Mouse (Mus musculus) limb, embryonic 12.5 days (tissue): Measurements from ENCODE around the gene Trpm5. TPM values are rescaled to one million over a fixed set of nuclear protein-coding genes. Genes with fewer than 3 reads are reported as not detected.

ENCODE experiments used
- ATAC-seq: fragments of 200-750 bp; cut with Nextera tagmentation; 2 replicates; pipeline ENCODE4 v1.8.0; 2017; ENCODE audit warnings: low read depth, moderate TSS enrichment; ENCODE audit not compliant: insufficient number of reproducible peaks, insufficient read depth, low FRiP score, low TSS enrichment
- H3K27ac ChIP-seq: fragments of 300-500 bp; sonication (generic); 2 replicates; pipeline ENCODE4 v1.5.1; 2016; ENCODE audit warnings: mild to moderate bottlenecking, moderate library complexity
- H3K27me3 ChIP-seq: fragments of 300-500 bp; sonication (generic); 2 replicates; pipeline ENCODE4 v1.6.1; 2016; ENCODE audit warnings: mild to moderate bottlenecking, moderate library complexity
- H3K36me3 ChIP-seq: fragments of 300-500 bp; sonication (generic); 2 replicates; pipeline ENCODE4 v1.6.1; 2016; ENCODE audit warnings: mild to moderate bottlenecking, moderate library complexity
- H3K4me1 ChIP-seq: fragments of 300-500 bp; sonication (generic); replicated peaks from 2 replicates; pipeline ENCODE4 v1.6.1; 2016
- H3K4me2 ChIP-seq: fragments of 300-500 bp; sonication (generic); 2 replicates; pipeline ENCODE4 v1.6.1; 2016; ENCODE audit warnings: mild to moderate bottlenecking, moderate library complexity
- H3K4me3 ChIP-seq: fragments of 300-500 bp; sonication (generic); replicated peaks from 2 replicates; pipeline ENCODE4 v1.5.1; 2016; ENCODE audit warnings: mild to moderate bottlenecking
- H3K9ac ChIP-seq: fragments of 300-500 bp; sonication (generic); replicated peaks from 2 replicates; pipeline ENCODE4 v1.6.1; 2016; ENCODE audit warnings: mild to moderate bottlenecking, moderate library complexity
- H3K9me3 ChIP-seq: fragments of 300-500 bp; sonication (generic); 2 replicates; pipeline ENCODE4 v1.6.1; 2016; ENCODE audit warnings: mild to moderate bottlenecking, moderate library complexity
- WGBS: fragments of 180-500 bp; shearing (Covaris S2); methylation state at CpG from one replicate; pipeline ENCODE4 v1.1.7; 2016; 5-methylcytosine and 5-hydroxymethylcytosine counted together
- polyA plus RNA-seq: library from polyadenylated mRNA; unstranded; fragments of >200 nt; fragmentation: Nextera tagmentation; extraction: Ambion mirVana; gene quantifications from 2 replicates; pipeline ENCODE4 v1.2.1, GENCODE M21; 2016

Gene Trpm5
- polyA plus RNA-seq, 1 experiment from 2014 or later: 6.2 TPM

DNA sequence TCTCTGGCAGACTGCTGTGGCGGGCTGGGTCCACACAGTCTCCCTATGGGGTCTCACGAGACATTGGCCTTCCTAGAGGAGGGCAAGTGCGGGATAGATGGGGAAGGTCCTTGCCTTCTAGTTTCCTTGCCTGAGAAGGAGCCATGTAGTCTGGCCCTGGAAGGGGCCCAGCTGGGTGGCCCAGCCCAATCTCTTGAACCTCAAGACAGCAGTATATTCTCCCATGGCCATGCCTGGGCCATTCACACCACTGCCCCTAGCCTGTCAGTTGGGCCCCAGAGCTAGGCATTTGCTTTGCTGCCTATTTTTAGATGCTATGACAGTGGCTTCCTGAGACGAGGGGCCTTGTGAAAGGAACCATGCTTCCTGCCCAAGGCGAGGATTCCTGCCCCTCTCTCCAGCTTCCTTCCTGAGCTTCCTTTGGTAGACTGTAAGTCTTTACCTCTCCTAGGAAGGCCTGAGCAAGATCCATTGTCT, 36.2 kb downstream of the Trpm5 start:
- no peak for ATAC-seq
- Histone ChIP-seq H3K27me3 (no peaks in the 10 kb centered on the region), H3K9me3 (no peaks in the 10 kb centered on the region), H3K9ac (0 out of 2 replicates have a peak overlapping the region, but pooled peaks have one; percentile 12), H3K4me2 (no peak overlapping the region), H3K36me3 (peaks cover 73% of the 10 kb centered on the region), H3K27ac (peak overlapping the region; percentile 59; the same call in 1 of the 2 replicates), H3K4me3 (no peak overlapping the region), H3K4me1 (peaks cover 53% of the 10 kb centered on the region)
- WGBS: 78% methylated on average over 5 of the region's 5 CpGs

DNA sequence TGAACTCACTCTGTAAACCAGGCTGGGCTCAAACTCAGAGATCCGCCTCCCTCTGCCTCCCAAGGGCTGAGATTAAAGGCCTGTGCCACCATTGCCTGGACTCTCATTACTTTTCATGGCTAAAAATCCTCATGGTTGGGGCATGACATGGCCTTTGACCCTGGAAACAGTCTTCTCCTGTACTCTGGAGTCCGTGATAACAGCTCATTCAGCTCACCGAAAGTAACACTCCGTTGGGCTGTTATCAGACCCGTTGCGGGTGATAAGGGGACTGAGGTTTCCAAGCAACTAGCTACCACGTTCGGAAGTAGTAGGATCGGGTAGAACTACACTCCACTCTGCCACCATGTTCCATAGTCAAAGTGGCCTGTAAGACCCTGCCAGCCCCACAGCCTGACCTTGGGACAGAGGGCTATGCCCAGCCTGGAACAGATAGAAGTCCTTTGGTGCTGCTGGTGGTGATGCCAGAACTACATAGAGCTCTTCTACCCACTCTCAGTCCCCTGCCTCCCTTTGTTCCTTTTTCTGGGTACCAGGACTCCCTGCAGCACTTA, 36.7 kb downstream of the Trpm5 start:
- Histone ChIP-seq H3K9me3 (no peaks in the 10 kb centered on the region), H3K27ac (peak overlapping the region; percentile 29; the same call in 1 of the 2 replicates), H3K36me3 (peaks cover 68% of the 10 kb centered on the region), H3K4me3 (no peak overlapping the region), H3K9ac (0 out of 2 replicates have a peak overlapping the region, but pooled peaks have one; percentile 12), H3K4me2 (no peak overlapping the region), H3K27me3 (no peaks in the 10 kb centered on the region), H3K4me1 (peaks cover 53% of the 10 kb centered on the region)
- WGBS: 84% methylated on average over 9 of the region's 9 CpGs
- no peak for ATAC-seq

DNA sequence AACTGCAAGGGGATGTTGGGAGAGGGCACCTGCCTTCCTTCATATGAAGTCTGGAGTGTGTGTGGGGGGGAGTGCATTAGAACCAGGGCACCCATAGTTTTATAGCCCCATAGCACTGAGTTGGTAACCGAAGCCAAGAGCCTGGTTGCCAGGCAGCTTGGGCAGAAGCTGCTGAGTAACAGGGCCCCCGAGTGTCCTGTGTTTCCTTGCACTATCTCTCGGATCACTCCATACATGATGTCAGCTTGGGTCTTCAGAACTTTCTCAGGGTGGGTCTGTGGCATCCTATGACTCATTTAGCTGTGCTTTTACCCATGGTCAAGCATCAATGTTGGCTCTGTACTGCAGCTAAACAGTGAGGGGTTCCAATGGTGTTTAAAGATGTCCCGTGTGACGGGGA, 37.4 kb downstream of the Trpm5 start:
- no peak overlapping the region for H3K4me2 ChIP-seq
- H3K4me3 ChIP-seq: no peak overlapping the region
- 86% methylated on average over 5 of the region's 5 CpGs for WGBS

DNA sequence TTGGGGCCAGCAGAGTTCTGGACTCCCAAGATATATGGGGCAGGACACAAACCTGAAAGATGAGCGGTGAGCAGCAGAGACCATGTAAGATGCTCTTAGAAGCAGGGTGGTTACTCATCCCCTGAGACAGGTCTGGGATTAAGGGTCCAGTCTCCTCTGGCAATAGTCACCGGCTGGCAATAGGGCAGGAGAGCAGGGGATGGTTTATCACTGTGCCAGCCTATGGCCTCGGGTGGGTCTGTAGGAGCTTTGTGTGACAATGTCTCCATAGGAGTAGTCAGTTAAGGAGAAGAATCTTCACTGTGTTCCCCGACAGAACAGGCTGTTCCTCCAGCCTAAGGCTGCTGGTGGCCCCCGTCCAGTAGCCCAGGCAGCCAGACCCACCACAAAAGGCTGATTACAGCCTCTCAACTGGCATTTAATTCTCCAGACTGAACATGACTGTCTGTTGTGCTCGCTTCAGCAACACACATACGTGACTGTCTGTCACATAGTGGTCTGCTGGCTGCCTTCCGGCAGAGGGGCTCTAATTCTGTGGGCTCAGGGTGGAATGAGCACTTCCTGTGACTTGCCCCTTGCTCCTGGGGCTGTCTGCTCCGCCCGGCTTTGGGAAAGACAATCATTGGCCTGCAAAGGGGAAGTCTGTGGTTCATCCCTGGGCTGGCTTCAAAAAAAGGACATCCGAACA, 38.8 kb downstream of the Trpm5 start:
- Histone ChIP-seq H3K4me3 (peak overlapping the region; percentile 90; the same call in 1 of the 2 replicates), H3K36me3 (peaks cover 47% of the 10 kb centered on the region), H3K27me3 (no peaks in the 10 kb centered on the region), H3K27ac (no peak overlapping the region), H3K4me2 (peak overlapping the region; percentile 83), H3K4me1 (peaks cover 57% of the 10 kb centered on the region), H3K9ac (peak overlapping the region; percentile 3; the same call in 1 of the 2 replicates), H3K9me3 (no peaks in the 10 kb centered on the region)
- no peak for ATAC-seq
- WGBS: 84% methylated on average over 11 of the region's 11 CpGs

More for the DNA sequence above, 37.4 kb downstream of the Trpm5 start:
- peaks cover 61% of the 10 kb centered on the region for H3K36me3 ChIP-seq
- no peaks in the 10 kb centered on the region for H3K27me3 ChIP-seq
- no peaks in the 10 kb centered on the region for H3K9me3 ChIP-seq
- no peak overlapping the region for H3K9ac ChIP-seq
- ATAC-seq: no peak
- peaks cover 54% of the 10 kb centered on the region for H3K4me1 ChIP-seq
- 0 out of 2 replicates have a peak overlapping the region, but pooled peaks have one; percentile 24 for H3K27ac ChIP-seq

DNA sequence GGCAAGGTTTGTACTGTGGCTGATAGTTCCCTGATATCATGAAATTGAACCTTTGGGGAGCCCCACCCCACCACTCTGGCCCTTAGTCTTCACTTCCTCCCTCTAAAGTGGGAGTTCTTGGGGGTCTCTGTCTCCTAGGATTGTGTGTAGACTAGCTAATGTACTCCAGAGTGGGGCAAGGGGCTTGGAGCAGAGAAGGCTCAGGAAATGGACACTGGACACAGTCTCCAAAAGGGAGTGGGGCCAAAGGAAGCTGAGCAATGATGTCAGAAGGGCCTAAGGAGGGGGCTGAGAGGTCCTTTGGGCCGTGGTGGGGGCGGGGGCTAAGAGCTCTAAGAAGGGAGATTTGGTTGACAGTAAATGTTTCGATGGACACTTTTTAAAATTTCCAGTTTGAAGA, 39.4 kb downstream of the Trpm5 start:
- H3K27ac ChIP-seq: no peak overlapping the region
- H3K4me3 ChIP-seq: peak overlapping the region; percentile 90
- ATAC-seq: no peak
- H3K4me2 ChIP-seq: peak overlapping the region; percentile 83
- H3K4me1 ChIP-seq: peaks cover 57% of the 10 kb centered on the region
- H3K9ac ChIP-seq: peak overlapping the region; percentile 94; the same call in 1 of the 2 replicates
- 82% methylated on average over 3 of the region's 3 CpGs for WGBS
- H3K9me3 ChIP-seq: no peaks in the 10 kb centered on the region
- H3K27me3 ChIP-seq: no peaks in the 10 kb centered on the region
- H3K36me3 ChIP-seq: peaks cover 42% of the 10 kb centered on the region

DNA sequence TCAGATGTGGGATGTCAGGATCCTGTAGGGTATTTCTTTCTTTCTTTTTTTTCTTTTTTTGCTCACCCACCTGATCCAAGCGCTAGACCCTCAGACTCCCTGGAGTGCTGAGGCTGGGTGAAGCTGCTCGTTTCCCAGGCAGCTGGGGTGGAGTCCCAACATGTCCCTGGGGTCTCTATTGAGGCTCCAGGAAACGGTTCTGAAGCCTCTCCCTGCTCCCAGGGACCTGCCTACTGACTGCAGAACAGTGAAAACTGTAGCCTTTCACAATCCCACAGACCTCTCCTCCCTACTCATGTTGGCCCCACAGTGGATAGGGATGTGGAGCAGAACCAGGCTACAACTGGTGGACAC, 39.9 kb downstream of the Trpm5 start:
- WGBS: 50% methylated on average over 3 of the region's 3 CpGs
- Histone ChIP-seq H3K27me3 (no peaks in the 10 kb centered on the region), H3K4me3 (peak overlapping the region; percentile 90), H3K4me1 (peaks cover 57% of the 10 kb centered on the region), H3K36me3 (peaks cover 40% of the 10 kb centered on the region), H3K27ac (no peak overlapping the region), H3K9me3 (no peaks in the 10 kb centered on the region), H3K9ac (peak overlapping the region; percentile 94), H3K4me2 (peak overlapping the region; percentile 83)
- no peak for ATAC-seq

DNA sequence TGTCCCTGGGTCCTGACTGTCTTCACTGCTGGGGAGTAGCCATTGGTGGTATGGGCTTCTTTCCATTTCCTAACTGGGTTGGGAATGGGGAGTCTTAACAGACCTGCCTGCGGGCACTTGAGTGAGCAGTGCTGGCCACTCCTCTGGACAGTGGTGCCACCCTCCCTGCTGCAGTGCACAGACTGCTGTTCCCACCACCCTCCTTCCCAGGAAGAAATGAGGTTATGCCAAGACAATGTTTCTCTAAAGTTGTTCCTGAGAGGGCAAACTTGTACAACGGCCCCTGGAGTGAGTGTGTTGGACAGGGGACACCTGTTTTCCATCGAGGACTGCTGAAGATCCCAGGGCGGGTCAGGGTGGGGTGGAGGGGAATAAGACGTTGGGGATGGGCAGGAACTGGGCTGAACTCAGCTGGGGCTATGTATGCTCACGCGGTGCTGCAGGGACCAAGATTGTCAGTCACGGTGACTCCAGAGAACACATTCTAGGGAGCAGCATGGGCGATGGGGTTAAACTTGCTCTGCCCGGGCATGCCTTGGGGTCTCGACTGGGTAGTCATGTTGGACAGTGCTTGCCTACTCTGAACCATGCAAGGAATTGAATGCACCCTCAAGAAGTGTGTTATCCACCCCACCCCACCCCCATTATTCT, 40.4 kb downstream of the Trpm5 start:
- Histone ChIP-seq H3K36me3 (peaks cover 37% of the 10 kb centered on the region), H3K9me3 (no peaks in the 10 kb centered on the region), H3K4me1 (peaks cover 57% of the 10 kb centered on the region), H3K27me3 (no peaks in the 10 kb centered on the region), H3K4me3 (peak overlapping the region; percentile 90), H3K27ac (no peak overlapping the region), H3K9ac (peak overlapping the region; percentile 94), H3K4me2 (peak overlapping the region; percentile 83)
- ATAC-seq: no peak
- WGBS: 61% methylated on average over 11 of the region's 11 CpGs

DNA sequence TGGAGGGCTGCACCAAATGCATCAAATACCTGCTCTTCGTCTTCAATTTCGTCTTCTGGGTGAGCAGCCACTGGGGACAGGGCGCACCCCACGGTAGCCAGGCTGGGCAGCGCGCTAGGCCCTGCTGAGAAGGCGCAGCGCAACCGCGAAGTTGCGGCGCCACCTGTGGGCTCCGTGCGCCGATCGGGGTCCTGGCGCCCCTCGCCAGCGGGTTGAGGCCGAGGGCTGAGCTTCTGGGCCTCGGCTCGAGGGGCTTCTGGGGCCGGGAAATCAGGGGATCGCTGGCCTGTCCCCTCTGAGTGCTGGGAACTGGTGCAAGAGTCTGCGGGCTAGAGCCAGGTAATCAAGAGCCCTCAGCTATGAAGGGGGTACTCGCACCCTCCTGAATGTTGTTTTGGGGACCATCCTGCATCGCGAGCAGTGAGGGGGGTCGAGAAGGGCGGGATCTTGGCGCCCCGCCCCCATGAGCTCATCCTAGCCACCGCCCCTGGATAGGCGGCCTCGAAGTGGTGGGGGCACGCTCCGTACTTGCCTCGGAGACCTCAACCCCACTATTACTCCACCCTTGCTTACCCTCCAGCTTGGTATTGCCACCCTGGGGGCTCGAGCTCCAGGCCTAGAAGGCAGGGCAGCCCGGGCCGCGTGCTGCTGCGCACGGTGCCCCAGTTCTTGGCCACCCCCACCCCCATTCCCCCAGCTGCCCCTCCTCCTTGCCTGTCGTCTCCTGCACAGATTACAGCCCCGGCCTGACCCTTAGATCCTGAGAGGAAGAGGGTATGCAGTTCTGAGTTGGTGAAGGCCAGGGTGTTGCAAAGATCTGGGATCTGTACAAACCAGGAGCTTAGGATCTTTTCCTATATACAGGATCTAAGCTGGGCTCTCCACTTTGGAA, 41.2 kb downstream of the Trpm5 start:
- H3K27me3 ChIP-seq: no peaks in the 10 kb centered on the region
- peak; percentile 70 for ATAC-seq
- H3K4me2 ChIP-seq: peak overlapping the region; percentile 83
- H3K9me3 ChIP-seq: no peaks in the 10 kb centered on the region
- under 1% methylated on average over 46 of the region's 46 CpGs for WGBS
- peaks cover 49% of the 10 kb centered on the region for H3K4me1 ChIP-seq
- H3K27ac ChIP-seq: peak overlapping the region; percentile 90
- peak overlapping the region; percentile 94 for H3K9ac ChIP-seq
- H3K36me3 ChIP-seq: peaks cover 29% of the 10 kb centered on the region
- H3K4me3 ChIP-seq: peak overlapping the region; percentile 90

DNA sequence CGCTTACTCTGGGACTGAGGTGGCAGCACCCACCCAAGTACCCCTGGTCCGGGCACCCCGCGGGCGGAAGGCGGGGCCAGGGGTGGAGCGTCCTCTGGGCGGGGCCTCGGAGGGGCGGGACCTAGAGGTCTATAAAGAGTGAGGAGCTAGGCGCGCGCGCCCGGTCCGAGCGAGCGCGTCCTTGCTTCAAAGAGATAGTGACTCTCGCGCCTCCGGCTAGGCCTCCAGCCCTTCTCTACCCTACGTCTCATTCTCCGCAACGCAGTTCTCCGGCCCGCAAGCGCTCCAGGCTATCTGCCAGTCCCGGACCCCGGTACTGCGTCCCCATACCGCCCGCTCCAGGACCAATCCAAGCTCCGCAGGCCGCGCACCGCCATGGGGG, 41.8 kb downstream of the Trpm5 start, which contains the start of gene Cd81:
Cd81 (plus strand) TSS at position 114 of the 382 bp plus-strand sequence.
- Histone ChIP-seq H3K9me3 (no peaks in the 10 kb centered on the region), H3K4me2 (peak within 1 kb of the TSS; percentile 83), H3K27me3 (no peaks in the 10 kb centered on the region), H3K9ac (peak within 1 kb of the TSS; percentile 94), H3K36me3 (peaks cover 22% of the 10 kb centered on the region), H3K4me1 (peaks cover 45% of the 10 kb centered on the region), H3K27ac (peak within 1 kb of the TSS; percentile 90), H3K4me3 (peak within 1 kb of the TSS; percentile 90)
- ATAC-seq: peak; percentile 76
- WGBS: under 1% methylated on average over 37 of the region's 37 CpGs

DNA sequence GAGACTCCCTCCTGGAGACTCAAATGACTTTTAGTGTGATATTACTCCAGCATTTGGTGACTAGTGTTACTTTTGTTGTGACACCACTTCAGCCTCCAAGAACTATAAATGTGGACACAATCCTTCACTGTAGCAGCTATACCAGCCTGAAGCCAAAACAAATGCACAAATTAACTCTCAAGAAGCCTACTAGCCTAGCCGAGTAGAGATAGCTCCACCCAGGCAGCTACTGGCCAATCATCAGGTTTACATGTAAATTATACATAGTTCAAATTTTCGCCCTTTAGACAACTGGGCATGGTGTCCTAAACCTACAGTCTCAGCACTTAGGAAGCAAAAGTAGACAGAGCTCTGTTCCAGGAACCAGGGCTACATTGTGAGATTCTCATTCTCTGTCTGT, 43.1 kb downstream of the Trpm5 start:
- Histone ChIP-seq H3K9ac (no peak overlapping the region), H3K9me3 (no peaks in the 10 kb centered on the region), H3K36me3 (peaks cover 10% of the 10 kb centered on the region), H3K4me3 (no peak overlapping the region), H3K4me2 (no peak overlapping the region), H3K27me3 (no peaks in the 10 kb centered on the region), H3K4me1 (peaks cover 32% of the 10 kb centered on the region), H3K27ac (no peak overlapping the region)
- ATAC-seq: no peak
- 66% methylated on average over 2 of the region's 2 CpGs for WGBS
